Mouse (Mus musculus) limb, embryonic 14.5 days (tissue): ENCODE data around the gene Rnf39. TPM values are rescaled to one million over a fixed set of nuclear protein-coding genes. Genes with fewer than 3 reads are reported as not detected.

Experiments
- ATAC-seq: fragments of 200-750 bp; cut with Nextera tagmentation; 2 replicates; pipeline ENCODE4 v1.8.0; 2017; ENCODE audit warnings: low read depth, moderate number of reproducible peaks, moderate TSS enrichment; ENCODE audit not compliant: low FRiP score
- DNase-seq: peaks from one replicate; pipeline ENCODE4 v3.0.0-alpha.2; 2015; ENCODE audit warnings: low spot score
- H3K27ac ChIP-seq: fragments of 300-500 bp; sonication (generic); replicated peaks from 2 replicates; pipeline ENCODE4 v1.5.1; 2014; ENCODE audit warnings: low read depth, mild to moderate bottlenecking, low read length, moderate library complexity, mixed read lengths
- H3K27me3 ChIP-seq: fragments of 300-500 bp; sonication (generic); 2 replicates; pipeline ENCODE4 v1.6.1; 2014; ENCODE audit warnings: low read length, mixed read lengths; ENCODE audit not compliant: control insufficient read depth, insufficient read depth
- H3K36me3 ChIP-seq: fragments of 300-500 bp; sonication (generic); 2 replicates; pipeline ENCODE4 v1.6.1; 2014; ENCODE audit warnings: mild to moderate bottlenecking, low read length, moderate library complexity, mixed read lengths; ENCODE audit not compliant: control insufficient read depth, insufficient read depth
- H3K4me1 ChIP-seq: fragments of 300-500 bp; sonication (generic); 2 replicates; pipeline ENCODE4 v1.6.1; 2014; ENCODE audit warnings: antibody characterized with exemption, low read length, mixed read lengths; ENCODE audit not compliant: control insufficient read depth, insufficient read depth
- H3K4me2 ChIP-seq: fragments of 300-500 bp; sonication (generic); replicated peaks from 2 replicates; pipeline ENCODE4 v1.6.1; 2014; ENCODE audit warnings: low read depth, mild to moderate bottlenecking, low read length, moderate library complexity; ENCODE audit not compliant: severe bottlenecking
- H3K4me3 ChIP-seq: fragments of 300-500 bp; sonication (generic); replicated peaks from 2 replicates; pipeline ENCODE4 v1.5.1; 2014; ENCODE audit warnings: low read length
- H3K9ac ChIP-seq: fragments of 300-500 bp; sonication (generic); 2 replicates; pipeline ENCODE4 v1.6.1; 2014; ENCODE audit warnings: mild to moderate bottlenecking, low read depth, low read length, moderate library complexity; ENCODE audit not compliant: severe bottlenecking
- H3K9me3 ChIP-seq: fragments of 300-500 bp; sonication (generic); 2 replicates; pipeline ENCODE4 v1.6.1; 2016; ENCODE audit warnings: low read length; ENCODE audit not compliant: control insufficient read depth
- POLR2A ChIP-seq: fragments of 200-500 bp; IDR thresholded peaks from 2 replicates; pipeline ENCODE4 v1.8.0; 2012; ENCODE audit warnings: inconsistent platforms, mild to moderate bottlenecking, moderate library complexity, borderline replicate concordance; ENCODE audit not compliant: insufficient read depth, insufficient read length; ENCODE audit errors: extremely low read depth
- WGBS: fragments of 180-500 bp; shearing (Covaris S2); extraction: QIAGEN DNeasy Blood & Tissue Kit; methylation state at CpG from one replicate; pipeline ENCODE4 v1.1.7; 2014; 5-methylcytosine and 5-hydroxymethylcytosine counted together
- polyA plus RNA-seq, 2 experiments: library from polyadenylated mRNA; depleted of rRNA in 1 of 2; stranded (reverse) in 1 of 2; unstranded in 1 of 2; fragments of >200 nt; fragmentation: Nextera tagmentation in 1 of 2; extraction: Ambion mirVana in 1 of 2; gene quantifications; 2 replicates each; pipeline versions ENCODE4 v1.2.1 to v1.2.3; 2012 to 2014

Rnf39 gene
- polyA plus RNA-seq, 2 experiments: 2.8 to 3.2 TPM

DNA sequence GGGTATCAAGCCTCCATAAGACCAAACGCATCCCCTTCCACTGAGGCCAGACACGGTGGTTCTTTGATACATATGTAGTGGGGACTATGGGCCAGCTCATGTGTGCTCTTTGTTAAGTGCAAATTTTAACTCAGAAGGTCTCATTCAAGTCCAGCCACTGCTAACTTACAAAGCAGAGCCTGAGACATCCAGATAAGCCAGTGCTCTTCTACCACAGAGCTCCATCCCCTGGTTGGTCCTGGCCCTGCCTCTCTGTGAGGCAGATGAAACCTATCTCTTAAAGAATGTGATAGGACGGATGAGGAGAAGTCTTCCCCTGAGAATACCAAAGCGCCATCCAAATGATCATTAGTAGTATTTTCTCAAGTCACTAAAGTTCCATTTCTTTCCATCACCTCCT is 43.3 kb upstream of the Rnf39 start:
- no peak for TF ChIP-seq POLR2A
- Histone ChIP-seq H3K36me3 (no peaks in the 10 kb centered on the region), H3K27ac (no peak overlapping the region), H3K9ac (no peak overlapping the region), H3K4me3 (no peak overlapping the region), H3K4me2 (no peak overlapping the region), H3K4me1 (no peaks in the 10 kb centered on the region), H3K9me3 (no peaks in the 10 kb centered on the region), H3K27me3 (no peaks in the 10 kb centered on the region)
- ATAC-seq: no peak
- DNase-seq: no peak
- WGBS: 85% methylated on average over 4 of the region's 4 CpGs

DNA sequence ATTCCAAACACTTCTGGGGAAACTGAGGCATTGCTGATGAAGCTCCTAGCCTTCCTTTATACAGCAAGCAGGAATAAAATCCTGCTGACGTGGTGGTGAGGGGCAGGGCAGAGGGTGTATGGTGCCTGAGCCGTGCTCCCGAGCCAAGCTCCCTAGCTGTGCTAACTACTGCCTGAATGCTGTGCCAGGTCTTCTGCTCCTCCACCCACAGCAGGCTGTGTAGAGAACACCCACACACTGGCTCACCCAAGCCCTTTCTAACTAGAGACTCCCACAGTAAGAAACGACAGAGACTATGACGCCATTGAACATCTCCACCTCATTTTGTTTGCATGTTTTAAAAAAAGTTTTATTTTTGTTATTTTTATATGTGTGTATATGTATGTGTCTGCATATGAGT is 42.7 kb upstream of the Rnf39 start:
- DNase-seq: no peak
- Histone ChIP-seq H3K4me2 (no peak overlapping the region), H3K4me3 (no peak overlapping the region), H3K4me1 (no peaks in the 10 kb centered on the region), H3K27me3 (no peaks in the 10 kb centered on the region), H3K9ac (no peak overlapping the region), H3K9me3 (no peaks in the 10 kb centered on the region), H3K36me3 (no peaks in the 10 kb centered on the region), H3K27ac (no peak overlapping the region)
- no peak for ATAC-seq
- TF ChIP-seq POLR2A: no peak
- WGBS: 80% methylated on average over 5 of the region's 5 CpGs

DNA sequence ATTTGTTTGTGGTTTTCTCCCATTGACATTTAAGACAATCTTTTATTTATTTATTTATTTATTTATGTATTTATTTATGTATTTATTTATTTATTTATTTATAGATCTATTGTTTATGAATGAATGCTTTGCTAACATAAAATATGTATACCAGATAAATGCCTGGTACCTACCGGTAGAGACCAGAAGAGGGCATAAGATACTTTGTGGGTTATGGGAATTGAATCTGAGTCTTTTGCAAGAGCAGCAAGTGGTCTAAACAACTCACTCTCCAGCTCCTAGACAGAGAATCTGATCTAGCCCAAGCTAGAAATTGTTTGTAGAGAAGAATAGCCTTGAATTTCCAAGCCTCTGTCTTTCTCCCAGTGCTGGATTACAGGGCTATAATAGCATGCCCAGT is 42.0 kb upstream of the Rnf39 start:
- 27% methylated on average over 1 of the region's 1 CpGs for WGBS
- Histone ChIP-seq H3K4me1 (no peaks in the 10 kb centered on the region), H3K9me3 (no peaks in the 10 kb centered on the region), H3K4me2 (no peak overlapping the region), H3K27ac (no peak overlapping the region), H3K4me3 (no peak overlapping the region), H3K27me3 (no peaks in the 10 kb centered on the region), H3K9ac (no peak overlapping the region), H3K36me3 (no peaks in the 10 kb centered on the region)
- ATAC-seq (no peak), DNase-seq (no peak)
- TF ChIP-seq POLR2A: no peak

DNA sequence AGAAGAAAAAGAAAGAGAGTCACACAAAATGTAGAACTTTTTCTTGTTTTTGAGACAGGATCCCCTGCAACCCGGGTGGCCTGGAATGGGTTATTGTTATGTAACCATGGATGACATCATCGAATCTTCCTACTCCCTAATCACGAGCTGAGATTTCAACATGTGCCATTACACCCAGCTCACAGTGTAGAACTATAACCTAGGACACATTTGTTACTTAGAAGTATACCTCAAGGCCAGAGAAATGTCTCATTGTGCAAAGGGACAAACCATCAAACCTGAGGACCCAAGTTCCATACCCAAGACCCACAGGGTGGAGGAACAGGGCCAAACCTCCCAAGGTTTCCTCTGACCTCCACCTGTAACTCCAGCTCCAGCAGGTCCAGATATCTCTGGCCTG is 39.1 kb upstream of the Rnf39 start:
- H3K27me3 ChIP-seq: no peaks in the 10 kb centered on the region
- no peaks in the 10 kb centered on the region for H3K4me1 ChIP-seq
- no peak overlapping the region for H3K9ac ChIP-seq
- no peak overlapping the region for H3K4me2 ChIP-seq
- H3K4me3 ChIP-seq: no peak overlapping the region
- H3K27ac ChIP-seq: no peak overlapping the region
- WGBS: 75% methylated on average over 3 of the region's 3 CpGs
- no peaks in the 10 kb centered on the region for H3K9me3 ChIP-seq
- DNase-seq (no peak), ATAC-seq (no peak)
- TF ChIP-seq POLR2A: no peak
- H3K36me3 ChIP-seq: no peaks in the 10 kb centered on the region

DNA sequence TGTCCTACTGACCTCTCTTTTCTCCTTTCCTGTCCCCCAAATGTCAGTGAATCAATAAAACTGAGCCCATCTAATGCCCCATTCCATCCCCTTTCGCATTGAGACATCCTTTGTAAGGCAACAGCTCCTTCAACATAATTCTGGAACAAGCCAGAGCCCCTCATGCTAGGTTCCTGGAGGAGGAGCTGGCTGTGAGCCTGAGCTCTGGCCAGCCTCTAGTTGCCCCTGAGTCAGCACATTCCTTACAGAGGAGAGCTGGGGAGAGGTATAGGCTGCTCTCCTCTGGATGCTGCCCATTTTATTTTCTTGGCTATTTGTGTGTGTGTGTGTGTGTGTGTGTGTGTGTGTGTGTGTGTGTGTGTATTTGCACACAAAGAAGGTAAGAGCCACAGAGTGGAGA is 34.5 kb upstream of the Rnf39 start:
- no peak overlapping the region for H3K4me3 ChIP-seq
- H3K4me2 ChIP-seq: no peak overlapping the region
- no peaks in the 10 kb centered on the region for H3K4me1 ChIP-seq
- DNase-seq (peak; percentile 28), ATAC-seq (no peak)
- no peak overlapping the region for H3K27ac ChIP-seq
- H3K36me3 ChIP-seq: no peaks in the 10 kb centered on the region
- no peak overlapping the region for H3K9ac ChIP-seq
- no peak for TF ChIP-seq POLR2A
- no peaks in the 10 kb centered on the region for H3K27me3 ChIP-seq
- 40% methylated on average over 1 of the region's 1 CpGs for WGBS
- H3K9me3 ChIP-seq: no peaks in the 10 kb centered on the region

DNA sequence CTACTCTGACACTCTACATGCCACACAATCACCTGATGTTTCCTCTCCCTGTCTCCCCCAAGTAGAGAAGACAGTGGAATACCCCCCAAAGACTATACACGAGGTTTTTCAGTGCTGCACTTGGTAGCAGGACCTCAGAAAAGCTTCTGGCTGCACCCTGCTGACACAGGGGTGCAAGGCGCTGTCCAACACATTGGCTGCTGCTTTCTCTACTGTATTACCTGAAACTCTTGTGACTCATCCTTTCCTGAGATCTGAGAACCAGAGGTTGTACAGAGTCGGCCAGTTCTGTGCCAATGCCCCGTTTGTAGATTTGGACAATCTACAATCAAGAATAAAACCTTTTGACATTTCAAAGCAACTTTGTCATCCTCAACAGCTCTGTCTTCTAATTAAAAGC is 32.9 kb upstream of the Rnf39 start:
- no peaks in the 10 kb centered on the region for H3K27me3 ChIP-seq
- TF ChIP-seq POLR2A: no peak
- no peaks in the 10 kb centered on the region for H3K36me3 ChIP-seq
- H3K4me3 ChIP-seq: no peak overlapping the region
- ATAC-seq: no peak
- WGBS: 45% methylated on average over 4 of the region's 4 CpGs
- no peaks in the 10 kb centered on the region for H3K9me3 ChIP-seq
- H3K4me1 ChIP-seq: no peaks in the 10 kb centered on the region
- H3K9ac ChIP-seq: no peak overlapping the region
- DNase-seq: no peak
- no peak overlapping the region for H3K4me2 ChIP-seq
- H3K27ac ChIP-seq: no peak overlapping the region
